Mouse (Mus musculus) liver, embryonic 14.5 days (tissue): ENCODE measurements at regions not wholly inside any gene's neighbourhood (a gene's known extent, or its start where the extent isn't known, plus 50 kb on each side); places are given as distances from the start of the nearest gene placed in this dataset.

Source experiments
- ATAC-seq: fragments of 200-750 bp; cut with Nextera tagmentation; 2 replicates; pipeline ENCODE4 v1.8.0; 2017; ENCODE audit warnings: moderate number of reproducible peaks, mild to moderate bottlenecking, moderate library complexity; ENCODE audit not compliant: insufficient read depth
- DNase-seq, 3 experiments: peaks; one replicate each; pipeline ENCODE4 v3.0.0-alpha.2; 2012 to 2013; ENCODE audit warnings: low read depth in 3 of 3, low spot score in 3 of 3
- H3K27ac ChIP-seq: fragments of 300-500 bp; sonication (generic); 2 replicates; pipeline ENCODE4 v1.5.1; 2014; ENCODE audit warnings: moderate library complexity, mild to moderate bottlenecking, control low read depth, inconsistent platforms
- H3K27me3 ChIP-seq: fragments of 300-500 bp; sonication (generic); 2 replicates; pipeline ENCODE4 v1.6.1; 2014; ENCODE audit warnings: mild to moderate bottlenecking, low read length, moderate library complexity; ENCODE audit not compliant: control insufficient read depth, insufficient read depth
- H3K36me3 ChIP-seq: fragments of 300-500 bp; sonication (generic); replicated peaks from 2 replicates; pipeline ENCODE4 v1.6.1; 2014; ENCODE audit warnings: low read depth; ENCODE audit not compliant: control insufficient read depth, insufficient read depth
- H3K4me1 ChIP-seq, 2 experiments: fragments of 200-500 bp in 1 of 2; fragments of 300-500 bp in 1 of 2; sonication (generic) in 1 of 2; replicated peaks; 2 replicates each; pipeline ENCODE4 v1.6.1; 2012 to 2014; ENCODE audit warnings: antibody characterized with exemption in 1 of 2, inconsistent platforms in 1 of 2, low read length in 1 of 2; ENCODE audit not compliant: control insufficient read depth in 2 of 2, insufficient read depth in 2 of 2
- H3K4me2 ChIP-seq: fragments of 300-500 bp; sonication (generic); 2 replicates; pipeline ENCODE4 v1.6.1; 2014; ENCODE audit warnings: low read depth, mild to moderate bottlenecking, control low read depth, moderate library complexity
- H3K4me3 ChIP-seq, 2 experiments: fragments of 200-500 bp in 1 of 2; fragments of 300-500 bp in 1 of 2; sonication (generic) in 1 of 2; 2 replicates each; pipeline ENCODE4 v1.5.1; 2012 to 2014; ENCODE audit warnings: low read depth in 2 of 2, low read length in 2 of 2, mild to moderate bottlenecking in 2 of 2, control low read depth in 1 of 2, inconsistent platforms in 1 of 2, moderate library complexity in 1 of 2; ENCODE audit not compliant: insufficient read depth in 1 of 2
- H3K9ac ChIP-seq: fragments of 300-500 bp; sonication (generic); replicated peaks from 2 replicates; pipeline ENCODE4 v1.6.1; 2014; ENCODE audit warnings: mild to moderate bottlenecking, control low read depth, moderate library complexity
- H3K9me3 ChIP-seq: fragments of 300-500 bp; sonication (generic); 2 replicates; pipeline ENCODE4 v1.6.1; 2016; ENCODE audit warnings: low read length, mixed read lengths; ENCODE audit not compliant: control insufficient read depth
- CTCF ChIP-seq: IDR thresholded peaks from 2 replicates; pipeline ENCODE4 v1.5.1; 2016; ENCODE audit warnings: antibody characterized with exemption, low read depth, control low read depth
- EP300 ChIP-seq: IDR thresholded peaks from 2 replicates; pipeline ENCODE4 v1.6.1; 2016; ENCODE audit warnings: antibody characterized with exemption, low read depth
- WGBS: fragments of 180-500 bp; shearing (Covaris S2); extraction: QIAGEN DNeasy Blood & Tissue Kit; methylation state at CpG from one replicate; pipeline ENCODE4 v1.1.7; 2014; ENCODE audit not compliant: insufficient replicate concordance; 5-methylcytosine and 5-hydroxymethylcytosine counted together

- TF ChIP-seq EP300 (no peak), CTCF (no peak)
- Histone ChIP-seq H3K4me3 (no peak overlapping the region), H3K4me1 (no peaks in the 10 kb centered on the region), H3K27ac (no peak overlapping the region), H3K9me3 (no peaks in the 10 kb centered on the region), H3K36me3 (no peaks in the 10 kb centered on the region), H3K9ac (no peak overlapping the region), H3K4me2 (no peak overlapping the region), H3K27me3 (no peaks in the 10 kb centered on the region)
- 44% methylated on average over 2 of the region's 2 CpGs for WGBS
- ATAC-seq: no peak
- DNase-seq: no peak
These were observed 128.9 kb upstream of the Vldlr start for GRCm38 (mm10) chr19:27087344-27087743.

- H3K4me3 ChIP-seq: no peak overlapping the region
- TF ChIP-seq EP300 (no peak), CTCF (no peak)
- H3K9me3 ChIP-seq: no peaks in the 10 kb centered on the region
- H3K4me1 ChIP-seq: no peaks in the 10 kb centered on the region
- H3K27me3 ChIP-seq: no peaks in the 10 kb centered on the region
- H3K9ac ChIP-seq: no peak overlapping the region
- no peak overlapping the region for H3K27ac ChIP-seq
- WGBS: 56% methylated on average over 5 of the region's 5 CpGs
- no peak overlapping the region for H3K4me2 ChIP-seq
- DNase-seq (no peak), ATAC-seq (no peak)
- no peaks in the 10 kb centered on the region for H3K36me3 ChIP-seq
These were observed 128.5 kb upstream of the Vldlr start for GRCm38 (mm10) chr19:27087833-27088232.

GRCm38 (mm10) chr19:27089099-27089498 is 127.2 kb upstream of the Vldlr start:
- 55% methylated on average over 1 of the region's 1 CpGs for WGBS
- DNase-seq: no peak
- H3K9ac ChIP-seq: no peak overlapping the region
- no peak for ATAC-seq
- no peak overlapping the region for H3K27ac ChIP-seq
- no peak overlapping the region for H3K4me2 ChIP-seq
- no peaks in the 10 kb centered on the region for H3K9me3 ChIP-seq
- H3K4me3 ChIP-seq: no peak overlapping the region
- H3K27me3 ChIP-seq: no peaks in the 10 kb centered on the region
- H3K4me1 ChIP-seq: no peaks in the 10 kb centered on the region
- no peaks in the 10 kb centered on the region for H3K36me3 ChIP-seq
- TF ChIP-seq EP300 (no peak), CTCF (no peak)

GRCm38 (mm10) chr19:27091603-27092002 is 124.7 kb upstream of the Vldlr start:
- H3K9ac ChIP-seq: no peak overlapping the region
- no peak for ATAC-seq
- no peak overlapping the region for H3K4me2 ChIP-seq
- H3K9me3 ChIP-seq: no peaks in the 10 kb centered on the region
- no peak overlapping the region for H3K4me3 ChIP-seq
- no peaks in the 10 kb centered on the region for H3K36me3 ChIP-seq
- no peaks in the 10 kb centered on the region for H3K27me3 ChIP-seq
- H3K4me1 ChIP-seq: no peaks in the 10 kb centered on the region
- no peak overlapping the region for H3K27ac ChIP-seq
- WGBS: 82% methylated on average over 2 of the region's 2 CpGs
- TF ChIP-seq CTCF (no peak), EP300 (no peak)
- DNase-seq: no peak

- Histone ChIP-seq H3K27ac (no peak overlapping the region), H3K4me1 (no peaks in the 10 kb centered on the region), H3K27me3 (no peaks in the 10 kb centered on the region), H3K36me3 (no peaks in the 10 kb centered on the region), H3K4me2 (no peak overlapping the region), H3K9ac (no peak overlapping the region), H3K9me3 (no peaks in the 10 kb centered on the region), H3K4me3 (no peak overlapping the region)
- WGBS: 66% methylated on average over 13 of the region's 13 CpGs
- no peak for DNase-seq
- TF ChIP-seq EP300 (no peak), CTCF (no peak)
- no peak for ATAC-seq
These were observed 121.4 kb upstream of the Vldlr start for GRCm38 (mm10) chr19:27094777-27095478.
